Mouse (Mus musculus): ENCODE data around the gene Pcp4l1. TPM values are rescaled to one million over a fixed set of nuclear protein-coding genes. Genes with fewer than 3 reads are reported as not detected.
A peak's percentile ranks its signal among the peaks of the same experiment; 100 is the strongest.
"Not testable (repeated sequence)": the region's sequence is repeated elsewhere in the genome, so short reads cannot be mapped to it uniquely, and the experiment has no call there.

The Pcp4l1 gene
- total RNA-seq, 2 experiments from 2014 or later = 39.4 to 42.3 TPM

DNA sequence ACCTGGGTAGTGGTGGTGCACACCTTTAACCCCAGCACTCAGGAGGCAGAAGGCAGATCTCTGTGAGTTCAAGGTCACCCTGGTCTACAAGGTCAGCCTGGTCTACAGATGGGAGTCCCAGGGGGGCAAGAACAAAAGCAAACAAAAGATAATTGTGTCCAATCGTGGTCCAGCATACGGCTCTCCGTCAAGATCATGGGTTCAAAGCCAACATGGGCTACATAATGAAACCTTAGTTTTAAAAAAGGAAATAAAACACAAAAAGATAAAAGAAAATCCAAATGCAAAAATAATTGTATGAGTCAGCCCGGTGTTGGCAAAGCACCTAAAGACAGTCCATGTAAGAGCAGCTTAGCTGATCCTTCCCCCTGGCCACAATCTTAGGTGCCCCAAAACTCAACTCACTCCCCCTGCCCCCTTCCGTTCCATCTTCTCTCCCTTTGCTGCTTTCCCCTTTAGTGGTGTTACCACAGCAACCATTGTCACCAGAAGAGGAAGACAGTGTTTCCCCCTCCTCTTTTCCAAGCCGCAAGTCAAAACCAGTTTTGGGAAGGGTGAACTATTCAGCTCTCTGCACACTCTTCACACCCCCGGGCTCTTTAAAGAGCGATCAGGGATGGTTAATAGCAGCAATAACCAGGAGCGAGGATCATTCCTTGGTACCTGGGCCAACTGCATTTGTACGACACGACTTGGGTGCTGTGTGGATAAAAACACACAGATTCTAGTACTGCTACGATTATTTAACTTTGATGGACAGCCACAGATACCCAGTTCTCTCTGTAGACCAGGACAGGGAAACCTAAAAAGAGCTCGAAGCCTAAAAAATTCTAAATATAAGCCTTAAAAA is 8.0 kb downstream of the Pcp4l1 start:
- DNase-seq = no peak

DNA sequence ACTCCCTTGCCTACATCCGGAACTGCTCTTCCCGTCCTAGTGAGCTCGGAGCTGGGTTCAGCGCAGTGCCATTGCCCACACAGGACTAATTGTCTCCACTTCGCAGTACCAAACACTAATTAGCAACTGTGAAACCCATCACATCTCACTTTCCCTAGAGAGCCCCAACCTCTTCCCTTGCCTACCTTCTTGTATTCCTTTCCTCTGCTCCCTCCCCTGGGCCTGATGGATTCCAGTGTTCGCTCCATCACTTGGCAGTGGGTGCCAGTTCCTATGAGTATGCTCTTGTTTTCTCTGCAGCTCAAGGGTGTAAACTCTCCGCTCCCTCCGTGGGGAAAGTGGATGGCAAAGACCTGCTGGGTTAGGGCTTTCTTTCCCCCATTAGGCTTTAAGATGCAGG is 10.4 kb downstream of the Pcp4l1 start:
- DNase-seq = no peak

GRCm38 (mm10) chr1:171184314-171184713 is 11.8 kb downstream of the Pcp4l1 start:
- DNase-seq = no peak

- no peak for DNase-seq
Observed at GRCm38 (mm10) chr1:171183620-171184019, 12.4 kb downstream of the Pcp4l1 start.

DNA sequence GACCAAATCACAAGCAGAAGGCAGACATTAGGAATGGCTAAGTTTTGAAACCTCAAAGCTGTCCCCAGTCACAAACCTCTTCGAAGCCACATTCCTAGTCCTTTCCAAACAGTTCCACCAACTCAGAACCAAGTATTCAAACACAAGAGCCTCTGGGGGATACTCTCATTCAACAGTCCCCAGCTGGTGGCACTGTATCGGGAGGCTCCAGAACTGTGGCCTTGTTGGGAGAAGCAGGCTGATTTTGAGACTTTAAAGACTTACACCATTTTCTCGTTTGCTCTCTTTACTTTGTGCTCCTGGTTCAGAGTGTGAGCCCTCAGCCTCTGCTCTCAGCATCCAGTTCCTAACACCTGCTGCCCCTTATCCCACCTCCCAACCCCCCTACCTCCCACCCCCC is 13.0 kb downstream of the Pcp4l1 start:
- DNase-seq = no peak

- DNase-seq = no peak
Observed at GRCm38 (mm10) chr1:171179487-171180171, 16.4 kb downstream of the Pcp4l1 start.

DNA sequence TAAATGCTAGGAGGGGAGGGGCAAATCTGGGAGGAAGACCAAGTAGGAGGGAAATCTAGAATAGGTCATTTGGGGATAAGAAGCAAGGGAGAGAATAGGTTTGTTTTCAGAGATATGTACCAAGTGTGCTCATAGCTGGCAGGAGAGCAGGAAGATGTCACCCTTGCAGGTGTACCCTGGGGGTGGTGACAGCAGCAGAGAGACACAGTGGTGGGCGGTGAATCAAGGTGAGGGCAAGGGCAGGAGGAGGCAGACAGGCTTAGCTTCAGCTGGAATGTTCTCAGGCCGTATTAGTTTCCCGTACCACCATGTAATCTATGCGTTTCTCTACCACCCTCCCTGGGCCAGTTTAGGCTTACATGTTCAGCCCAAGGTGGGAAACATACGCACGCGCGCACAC is 23.3 kb downstream of the Pcp4l1 start:
- DNase-seq = no peak

DNA sequence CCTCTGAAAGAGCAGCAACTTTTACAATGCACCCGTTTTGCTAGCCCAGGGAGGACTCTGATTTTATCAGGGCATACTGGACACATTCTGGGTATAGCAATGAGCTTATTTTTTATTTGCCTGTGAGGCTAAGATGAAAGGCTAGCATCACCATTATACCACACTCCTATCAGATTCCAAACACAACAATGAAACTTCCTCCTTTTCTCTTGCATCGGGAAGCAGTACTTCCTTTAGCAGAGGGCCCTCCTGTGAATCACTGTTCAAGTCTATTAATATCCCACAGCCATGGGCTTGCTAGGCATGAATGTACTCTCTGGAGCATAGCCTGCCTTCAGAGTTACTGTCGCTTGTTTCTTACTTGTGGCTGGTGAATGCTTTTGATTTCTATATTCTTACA is 24.9 kb downstream of the Pcp4l1 start:
- no peak for DNase-seq

GRCm38 (mm10) chr1:171169913-171170312 is 26.2 kb downstream of the Pcp4l1 start:
- no peak for DNase-seq

- DNase-seq = no peak
Observed at GRCm38 (mm10) chr1:171168906-171169305, 27.2 kb downstream of the Pcp4l1 start.

GRCm38 (mm10) chr1:171165629-171166345 is 30.3 kb downstream of the Pcp4l1 start:
- DNase-seq = no peak

- no peak for DNase-seq
Observed at GRCm38 (mm10) chr1:171164258-171164657, 31.8 kb downstream of the Pcp4l1 start.

GRCm38 (mm10) chr1:171162526-171162925 is 33.5 kb downstream of the Pcp4l1 start:
- DNase-seq = no peak

- no peak for DNase-seq
Observed at GRCm38 (mm10) chr1:171159485-171159975, 36.5 kb downstream of the Pcp4l1 start.

DNA sequence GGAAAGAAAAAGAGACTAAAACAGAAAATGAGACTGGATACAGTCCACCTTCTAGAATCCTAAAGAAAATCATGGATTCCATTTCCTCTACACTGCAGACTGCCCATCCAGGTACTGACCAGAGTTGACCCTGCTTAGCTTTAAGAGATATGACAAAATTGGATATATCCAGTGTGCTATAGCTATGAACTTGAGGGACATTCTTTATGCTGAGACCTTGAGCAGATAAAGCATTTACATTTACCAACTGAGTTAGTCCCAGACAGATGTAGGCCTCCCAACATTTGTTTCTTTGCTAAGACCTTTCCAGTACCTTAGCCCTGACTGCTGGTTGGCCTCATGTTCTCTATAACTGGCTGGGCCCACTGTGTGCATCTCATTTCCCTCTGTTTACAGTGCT is 38.1 kb downstream of the Pcp4l1 start:
- DNase-seq = no peak

GRCm38 (mm10) chr1:171156644-171157043 is 39.4 kb downstream of the Pcp4l1 start:
- DNase-seq = no peak

GRCm38 (mm10) chr1:171151966-171152365 is 44.1 kb downstream of the Pcp4l1 start:
- no peak for DNase-seq

- peak; percentile 11 to 22 for DNase-seq
Observed at GRCm38 (mm10) chr1:171150838-171151391, 45.2 kb downstream of the Pcp4l1 start.

DNA sequence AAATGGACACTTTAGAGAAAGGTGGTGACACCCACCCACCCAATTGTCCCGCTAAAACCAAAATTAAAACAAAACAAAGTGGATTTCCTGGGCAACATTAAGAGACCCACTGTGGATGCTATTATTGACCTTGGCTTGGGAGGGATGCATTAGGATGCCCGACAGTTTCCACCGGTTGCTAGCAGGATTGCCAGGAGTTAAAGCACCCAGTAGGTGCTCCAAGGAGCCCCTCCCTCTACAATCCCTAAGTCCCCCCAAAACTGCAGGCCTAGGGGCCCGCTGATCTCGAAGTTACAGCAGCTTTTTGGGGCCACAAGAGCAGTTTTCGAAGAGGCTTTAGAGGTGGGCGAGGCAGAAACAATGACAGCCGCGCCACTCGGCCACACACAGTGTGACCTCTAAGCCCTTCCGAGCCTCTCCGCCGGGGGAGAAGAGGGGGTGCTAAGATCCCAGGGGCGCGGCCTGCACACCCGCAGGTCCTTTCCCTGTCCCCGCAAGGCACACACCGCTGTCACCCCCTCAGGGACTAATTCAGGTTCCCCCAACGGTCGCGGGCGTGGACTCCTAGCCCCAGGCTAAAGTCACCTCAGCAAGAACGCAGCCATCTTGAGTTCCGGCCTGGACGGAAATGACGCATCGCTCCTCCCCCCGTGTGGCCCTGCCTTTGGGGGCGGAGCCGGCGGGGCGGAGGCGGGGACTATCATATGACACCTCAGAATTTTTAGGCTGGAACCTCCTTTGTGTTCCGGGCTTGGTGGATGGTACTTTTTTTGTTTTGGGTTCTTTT is 45.9 kb downstream of the Pcp4l1 start, which contains the start of the genes Sdhc and Mpz:
Gene Sdhc (minus strand): TSS at position 630 of the 787 bp plus-strand sequence.
Gene Mpz (plus strand): TSS at position 738 of the 787 bp plus-strand sequence.
- DNase-seq = peak; percentile 92

- not testable (repeated sequence) for DNase-seq
Observed at GRCm38 (mm10) chr1:171142981-171143380, 53.1 kb downstream of the Pcp4l1 start.

- DNase-seq = not testable (repeated sequence)
Observed at GRCm38 (mm10) chr1:171137486-171138155, 58.4 kb downstream of the Pcp4l1 start.
